Mouse (Mus musculus) myocyte (in vitro differentiated cells): ENCODE measurements around the gene Klhl21.

Experiments
- CEBPB ChIP-seq: IDR thresholded peaks from 2 replicates; pipeline ENCODE4 v1.6.1; 2011; ENCODE audit warnings: mild to moderate bottlenecking, moderate library complexity; ENCODE audit not compliant: poor library complexity, insufficient read depth, severe bottlenecking
- E2F4 ChIP-seq: IDR thresholded peaks from one replicate; pipeline ENCODE4 v1.6.1; 2011; ENCODE audit warnings: mild to moderate bottlenecking, control low read depth, moderate library complexity; ENCODE audit not compliant: insufficient read depth
- MAX ChIP-seq: IDR thresholded peaks from one replicate; pipeline ENCODE4 v1.6.1; 2011; ENCODE audit warnings: low read depth, mild to moderate bottlenecking, control low read depth
- MYOD1 ChIP-seq, 3 experiments: IDR thresholded peaks; one replicate each; pipeline ENCODE4 v1.6.1; 2011; ENCODE audit warnings: control low read depth in 2 of 3, low read depth in 2 of 3, mild to moderate bottlenecking in 2 of 3, moderate library complexity in 1 of 3; ENCODE audit not compliant: insufficient read length in 2 of 3, control insufficient read depth in 1 of 3
- MYOG ChIP-seq, 3 experiments: IDR thresholded peaks; one replicate each; pipeline ENCODE4 v1.6.1; 2011; ENCODE audit warnings: control low read depth in 2 of 3, low read depth in 2 of 3, mild to moderate bottlenecking in 2 of 3; ENCODE audit not compliant: insufficient read length in 2 of 3, control insufficient read depth in 1 of 3, insufficient read depth in 1 of 3
- POLR2A ChIP-seq: IDR thresholded peaks from one replicate; pipeline ENCODE4 v1.6.1; 2011; ENCODE audit warnings: low read depth, mild to moderate bottlenecking, control low read depth, moderate library complexity; ENCODE audit not compliant: insufficient read length
- POLR2AphosphoS2 ChIP-seq: IDR thresholded peaks from one replicate; pipeline ENCODE4 v1.6.1; 2011; ENCODE audit warnings: low read depth, control low read depth; ENCODE audit not compliant: insufficient read length
- REST ChIP-seq: IDR thresholded peaks from one replicate; pipeline ENCODE4 v1.6.1; 2011; ENCODE audit warnings: mild to moderate bottlenecking, control low read depth, moderate library complexity; ENCODE audit not compliant: insufficient read depth, insufficient read length
- SRF ChIP-seq: IDR thresholded peaks from one replicate; pipeline ENCODE4 v1.6.1; 2011; ENCODE audit warnings: low read depth; ENCODE audit not compliant: control insufficient read depth, insufficient read length
- USF1 ChIP-seq: IDR thresholded peaks from one replicate; pipeline ENCODE4 v1.6.1; 2011; ENCODE audit warnings: low read depth, mild to moderate bottlenecking, control low read depth, moderate library complexity

DNA sequence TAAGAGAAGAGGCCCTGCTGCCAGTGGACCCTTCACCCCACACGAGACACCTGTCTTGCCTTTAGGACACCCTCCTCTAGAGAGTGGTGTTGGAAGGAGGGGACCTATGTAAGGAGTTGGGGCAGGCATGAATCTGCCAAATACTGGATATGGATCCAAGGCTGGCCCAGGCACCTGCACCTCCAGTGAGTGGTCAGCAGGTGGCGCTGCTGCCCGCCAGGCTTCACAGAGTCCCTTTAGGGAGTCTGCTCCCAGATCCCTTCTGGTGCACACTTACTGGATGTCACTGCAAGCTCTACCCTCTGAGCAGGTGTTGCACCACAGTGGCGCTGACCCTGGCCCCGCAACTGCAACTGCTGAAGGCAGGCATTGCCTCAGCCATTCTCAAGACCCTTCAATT is 27.2 kb upstream of the Klhl21 start:
- TF ChIP-seq POLR2A = peak; percentile 29
- no peak for TF ChIP-seq MAX
- no peak for TF ChIP-seq REST
- TF ChIP-seq SRF = peak; percentile 49
- no peak for TF ChIP-seq USF1
- no peak for TF ChIP-seq CEBPB
- TF ChIP-seq POLR2AphosphoS2 = peak; percentile 87
- no peak for TF ChIP-seq E2F4
- peak in 2 of 3 experiments; percentile 66 to 75 for TF ChIP-seq MYOD1 (IDR thresholded peaks at IDR 0.05; ENCODE audit: control insufficient read depth in 1 of 3, insufficient read length in 2 of 3, low read depth in 2 of 3)
- TF ChIP-seq MYOG (IDR thresholded peaks at IDR 0.05; ENCODE audit: control insufficient read depth in 1 of 3, insufficient read depth in 1 of 3, insufficient read length in 2 of 3, low read depth in 2 of 3) = peak in 2 of 3 experiments; percentile 31 to 46
